ENCODE assay signal across 9 mouse cellular contexts in the genomic region with DNA sequence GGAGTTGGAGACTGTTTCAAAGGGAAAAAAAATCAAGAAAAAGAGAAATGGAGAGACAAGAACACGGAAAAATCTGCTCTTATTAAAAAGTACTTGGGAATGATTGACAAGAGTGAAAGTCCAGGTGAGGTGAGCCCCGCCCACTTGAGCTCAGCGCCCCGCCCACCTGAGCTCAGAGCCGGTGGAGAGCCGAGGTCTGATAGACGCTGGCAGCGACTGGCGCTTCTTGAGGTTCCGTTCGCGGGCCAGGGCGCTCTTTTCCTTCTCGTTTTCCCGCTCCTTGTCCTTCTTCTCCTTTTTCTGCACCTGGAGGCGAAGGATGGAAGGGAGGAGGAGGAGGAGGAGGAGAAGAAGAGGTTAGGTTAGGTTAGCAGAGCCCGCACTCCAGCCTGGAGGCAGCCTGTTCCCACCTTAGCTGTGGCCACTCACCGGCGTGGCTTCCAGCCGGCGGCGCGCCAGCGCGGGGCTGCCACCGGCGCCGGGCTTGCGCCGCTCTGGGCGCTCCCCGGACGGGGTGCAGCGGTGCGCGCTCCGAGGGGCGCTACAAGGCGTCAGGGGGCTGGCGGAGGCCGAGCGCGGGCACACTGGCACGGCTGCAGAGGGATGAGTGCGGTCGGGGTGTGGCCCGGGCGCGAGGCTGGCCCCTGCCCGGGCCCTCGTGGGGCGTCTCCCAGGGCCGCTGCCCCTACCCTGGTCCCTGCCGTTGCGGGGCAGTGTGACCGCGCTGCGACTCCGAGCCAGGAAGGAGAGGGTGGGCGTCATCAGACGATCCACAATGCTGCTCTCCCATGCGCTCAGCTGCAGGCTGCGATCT. TPM values are rescaled to one million over a fixed set of nuclear protein-coding genes. Genes with fewer than 3 reads are reported as not detected.
A peak's percentile ranks its signal among the peaks of the same experiment; 100 is the strongest.
DNase-seq lines count a peak whose midpoint lies in the region; ATAC-seq and TF ChIP-seq lines count a peak whose summit lies in the region.
"Had no signal": no experiment of that assay in that cellular context is flagged by ENCODE, and none has a peak within 500 bp of the region (broad histone marks: within the 10 kb centered on the region; RNA-seq: fewer than 3 reads in every experiment).

No protein-coding gene starts in this region.

- no peak overlapping the region for H3K27ac ChIP-seq in embryonic facial prominence, embryonic 11.5 days (replicated peaks; ENCODE audit: low read depth, low read length)

- peaks cover 20% of the 10 kb centered on the region for H3K79me2 ChIP-seq in myocyte (ENCODE audit: control insufficient read depth, insufficient read depth)

- ATAC-seq in embryonic facial prominence, embryonic 11.5 days (replicated peaks; ENCODE audit: insufficient number of reproducible peaks, low FRiP score, low TSS enrichment, low read depth), result no peak
- ATAC-seq: Patski had no signal

- no peak for TF ChIP-seq POLR2A in myocyte (IDR thresholded peaks at IDR 0.05; ENCODE audit: insufficient read length, low read depth)

- no peaks in the 10 kb centered on the region for H3K4me1 ChIP-seq in embryonic facial prominence, embryonic 11.5 days (ENCODE audit: control insufficient read depth, insufficient read depth, low read length)

- intact Hi-C loops in left cerebral cortex, postnatal 36 days (cut with DNase I), result loop anchor here (2.0 kb wide), 1 partner anchor 18 kb away; no protein-coding TSS in a partner anchor
- intact Hi-C loops in left cerebral cortex, postnatal 14 days (cut with DNase I), result no loop called here
- intact Hi-C loops in left cerebral cortex, postnatal 4 days (cut with DNase I), result no loop called here

- H3K4me3 ChIP-seq in embryonic facial prominence, embryonic 11.5 days (ENCODE audit: low read depth, low read length), result no peak overlapping the region
- H3K4me3 ChIP-seq in myocyte, result no peak overlapping the region

- H3K27me3 ChIP-seq in embryonic facial prominence, embryonic 11.5 days (ENCODE audit: control insufficient read depth, insufficient read depth, low read length), result no peaks in the 10 kb centered on the region
- H3K27me3 ChIP-seq in myocyte (ENCODE audit: control insufficient read depth, insufficient read depth, insufficient read length), result no peaks in the 10 kb centered on the region
- H3K27me3 ChIP-seq: Patski had no signal

- no peak overlapping the region for H3K9ac ChIP-seq in embryonic facial prominence, embryonic 11.5 days (replicated peaks; ENCODE audit: low read length)

- 50% methylated on average over 60 of the region's 63 CpGs for WGBS in embryonic facial prominence, embryonic 11.5 days

- H3ac ChIP-seq in myocyte (ENCODE audit: control insufficient read depth, insufficient read length), result no peak overlapping the region

- peaks cover 44% of the 10 kb centered on the region for H3K36me3 ChIP-seq in embryonic facial prominence, embryonic 11.5 days (replicated peaks; ENCODE audit: control insufficient read depth, insufficient read depth, low read depth, low read length)
- H3K36me3 ChIP-seq in myocyte (ENCODE audit: control insufficient read depth, insufficient read depth), result peaks cover 61% of the 10 kb centered on the region

- no peaks in the 10 kb centered on the region for H3K9me3 ChIP-seq in embryonic facial prominence, embryonic 11.5 days (replicated peaks; ENCODE audit: control insufficient read depth, low read length)

- DNase-seq in left cerebral cortex, postnatal 36 days (ENCODE audit: low spot score in 2 of 2), result peak; percentile 24 to 32
- no peak for DNase-seq in left cerebral cortex, postnatal 14 days (ENCODE audit: low spot score in 2 of 2)
- no peak for DNase-seq in embryonic facial prominence, embryonic 11.5 days (ENCODE audit: low spot score)
- DNase-seq in kidney, postnatal 10 days, result peak; percentile 73
- DNase-seq in thymus, postnatal 25 days, result no peak
- DNase-seq in left cerebral cortex, postnatal 4 days, result no peak
- DNase-seq in B cell, adult 2 months, result no peak

- H3K4me2 ChIP-seq in embryonic facial prominence, embryonic 11.5 days (ENCODE audit: low read depth, low read length), result peak overlapping the region; percentile 4; the same call in 1 of the 2 replicates
- peak overlapping the region; percentile 24 for H3K4me2 ChIP-seq in myocyte (ENCODE audit: low read depth)

TF ChIP-seq in myocyte, 11 proteins besides CTCF, POLR2A, EP300 and RAD21:
- TF ChIP-seq POLR2AphosphoS2 (IDR thresholded peaks at IDR 0.05; ENCODE audit: insufficient read length, low read depth) (peak; percentile 43), TCF3 (IDR thresholded peaks at IDR 0.05; ENCODE audit: insufficient read length, low read depth) (no peak)
TF ChIP-seq in myocyte: peak in this region for 1.

RNA-seq across cellular contexts. Expression of gene Map7d1, which starts 19.5 kb away (rescaled TPM):
- 100 to 1,000 TPM; 288 TPM for total RNA-seq in left cerebral cortex, postnatal 36 days (2021)
- total RNA-seq in left cerebral cortex, postnatal 14 days (2021), result 100 to 1,000 TPM; 241 to 264 TPM
- 47.0 and 54.1 TPM in 2 replicates for polyA plus RNA-seq in embryonic facial prominence, embryonic 11.5 days (2014; fragmentation: Nextera tagmentation; extraction: Ambion mirVana)
- polyA plus RNA-seq in myocyte (2012; fragmentation: generic; extraction: Trizol), result 236 TPM
- 100 to 1,000 TPM; 211 to 214 TPM for total RNA-seq in left cerebral cortex, postnatal 4 days (2021)

RNA-seq across cellular contexts. Expression of gene Trappc3, which starts 25.5 kb away (rescaled TPM):
- 10 to 100 TPM; 75.7 to 90.0 TPM for total RNA-seq in left cerebral cortex, postnatal 36 days (2021)
- 10 to 100 TPM; 82.0 to 85.4 TPM for total RNA-seq in left cerebral cortex, postnatal 14 days (2021)
- 33.8 and 36.7 TPM in 2 replicates for polyA plus RNA-seq in embryonic facial prominence, embryonic 11.5 days (2014; fragmentation: Nextera tagmentation; extraction: Ambion mirVana)
- 84.1 TPM for polyA plus RNA-seq in myocyte (2012; fragmentation: generic; extraction: Trizol)
- 100 to 1,000 TPM; 102 to 105 TPM for total RNA-seq in left cerebral cortex, postnatal 4 days (2021)

RNA-seq across cellular contexts. Expression of gene Thrap3, which starts 34.1 kb away (rescaled TPM):
- total RNA-seq in left cerebral cortex, postnatal 36 days (2021), result 100 to 1,000 TPM; 134 to 159 TPM
- total RNA-seq in left cerebral cortex, postnatal 14 days (2021), result 100 to 1,000 TPM; 129 to 147 TPM
- 211 and 232 TPM in 2 replicates for polyA plus RNA-seq in embryonic facial prominence, embryonic 11.5 days (2014; fragmentation: Nextera tagmentation; extraction: Ambion mirVana)
- polyA plus RNA-seq in myocyte (2012; fragmentation: generic; extraction: Trizol), result 56.6 TPM
- total RNA-seq in left cerebral cortex, postnatal 4 days (2021), result 100 to 1,000 TPM; 165 TPM

RNA-seq across cellular contexts. Expression of gene Col8a2, which starts 49.9 kb away (rescaled TPM):
- total RNA-seq in left cerebral cortex, postnatal 36 days (2021), result 1 to 10 TPM; 1.6 to 1.7 TPM
- total RNA-seq in left cerebral cortex, postnatal 14 days (2021), result 1 to 10 TPM; 2.9 to 3.4 TPM
- polyA plus RNA-seq in embryonic facial prominence, embryonic 11.5 days (2014; fragmentation: Nextera tagmentation; extraction: Ambion mirVana), result 15.7 and 18.1 TPM in 2 replicates
- 0.06 TPM for polyA plus RNA-seq in myocyte (2012; fragmentation: generic; extraction: Trizol)
- total RNA-seq in left cerebral cortex, postnatal 4 days (2021), result 1 to 10 TPM; 2.2 to 3.4 TPM

Comparison
In these comparisons a context has a peak if more than half of its experiments do, and no peak if none do; other contexts are left out.
1. DNase-seq: peak in left cerebral cortex, postnatal 36 days (2 of 2) and kidney, postnatal 10 days (single experiment); none in left cerebral cortex, postnatal 14 days (0 of 2), embryonic facial prominence, embryonic 11.5 days (single experiment), thymus, postnatal 25 days (single experiment), left cerebral cortex, postnatal 4 days (single experiment) and B cell, adult 2 months (0 of 2).